Mouse (Mus musculus) lung, postnatal 0 days (tissue): ENCODE results near the gene Hba-a2.

Source experiments
- CTCF ChIP-seq: IDR thresholded peaks from 2 replicates; pipeline ENCODE4 v1.5.1; 2016; ENCODE audit warnings: antibody characterized with exemption, mild to moderate bottlenecking
- EP300 ChIP-seq: IDR thresholded peaks from 2 replicates; pipeline ENCODE4 v1.6.1; 2016; ENCODE audit warnings: antibody characterized with exemption, mild to moderate bottlenecking, control low read depth

DNA sequence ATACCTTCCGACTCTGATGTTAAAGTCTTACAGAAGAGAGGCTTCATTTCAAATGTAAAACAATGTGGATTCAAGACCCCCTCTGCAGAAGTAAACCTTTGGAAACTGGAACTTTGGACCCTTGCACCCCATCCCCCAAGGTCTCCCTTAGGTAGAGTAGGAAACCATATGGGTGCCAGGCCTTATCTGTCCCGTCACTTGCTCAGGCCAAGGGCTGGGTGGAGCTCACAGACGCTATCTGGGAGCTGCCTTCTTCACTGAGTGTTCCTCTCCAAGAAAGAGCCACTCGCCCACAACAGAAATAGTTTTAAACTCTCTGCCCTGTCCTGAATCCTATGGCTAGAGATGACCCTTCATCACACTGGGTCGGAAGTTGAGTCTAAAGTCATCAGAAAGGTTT is 27.3 kb upstream of the Hba-a2 start:
- TF ChIP-seq CTCF (no peak), EP300 (no peak)
